Mouse (Mus musculus) adrenal gland, adult 18-20 months (tissue): ENCODE results near the gene Olfr313. TPM values are rescaled to one million over a fixed set of nuclear protein-coding genes. Genes with fewer than 3 reads are reported as not detected.
A peak's percentile ranks its signal among the peaks of the same experiment; 100 is the strongest.
"Not testable (repeated sequence)": the region's sequence is repeated elsewhere in the genome, so short reads cannot be mapped to it uniquely, and the experiment has no call there.

Experiments
- DNase-seq, 2 experiments: peaks; one replicate each; pipeline ENCODE4 v3.0.0; 2021 to 2022; ENCODE audit warnings: low spot score in 2 of 2
- long read RNA-seq, 2 experiments: library from polyadenylated mRNA; stranded (forward); transcript quantifications; one replicate each; pipeline ENCODE4 v2.0.0; 2021
- total RNA-seq, 2 experiments: library from RNA; stranded (reverse); gene quantifications; 1 replicate in 1 of 2; 2 replicates in 1 of 2; pipeline ENCODE4 v1.2.3; 2021

Olfr313 gene
- total RNA-seq = not detected
- long read RNA-seq, experiment 1 = 0 reads
- long read RNA-seq, experiment 2 = 0 reads

GRCm38 (mm10) chr11:58814700-58815099 is at the start of gene Olfr313:
Olfr313 (plus strand) TSS chr11:58815000.
- not testable (repeated sequence) for DNase-seq

GRCm38 (mm10) chr11:58772888-58773287 is 41.9 kb upstream of the Olfr313 start, which contains the start of gene Olfr315:
Olfr315 (plus strand) TSS chr11:58773188.
- DNase-seq = no peak

GRCm38 (mm10) chr11:58782480-58783089 is 32.2 kb upstream of the Olfr313 start, which contains the start of gene Olfr314:
Olfr314 (plus strand) TSS chr11:58782952.
- DNase-seq = no peak

GRCm38 (mm10) chr11:58784182-58784581 is 30.6 kb upstream of the Olfr313 start:
- no peak for DNase-seq

- no peak for DNase-seq
These were observed 27.1 kb upstream of the Olfr313 start for GRCm38 (mm10) chr11:58787651-58788050.

- DNase-seq = no peak
These were observed 26.5 kb upstream of the Olfr313 start for GRCm38 (mm10) chr11:58788346-58788745.

GRCm38 (mm10) chr11:58789532-58789931 is 25.3 kb upstream of the Olfr313 start:
- no peak for DNase-seq

- no peak for DNase-seq
These were observed 24.7 kb upstream of the Olfr313 start for GRCm38 (mm10) chr11:58790053-58790452.

- no peak for DNase-seq
These were observed 24.2 kb upstream of the Olfr313 start for GRCm38 (mm10) chr11:58790646-58791045.

- no peak for DNase-seq
These were observed 18.9 kb upstream of the Olfr313 start for GRCm38 (mm10) chr11:58795856-58796255.

GRCm38 (mm10) chr11:58796850-58797249 is 17.9 kb upstream of the Olfr313 start:
- no peak for DNase-seq

- DNase-seq = no peak
These were observed 15.1 kb upstream of the Olfr313 start for GRCm38 (mm10) chr11:58799747-58800146.

- DNase-seq = no peak
These were observed 13.1 kb upstream of the Olfr313 start, which contains the start of gene Fam183b for GRCm38 (mm10) chr11:58801558-58802228. Fam183b (minus strand) TSS chr11:58801960.

- no peak for DNase-seq
These were observed 10.9 kb upstream of the Olfr313 start for GRCm38 (mm10) chr11:58803871-58804270.

GRCm38 (mm10) chr11:58804393-58804792 is 10.4 kb upstream of the Olfr313 start:
- no peak for DNase-seq

- no peak for DNase-seq
These were observed 2.8 kb upstream of the Olfr313 start for GRCm38 (mm10) chr11:58812001-58812400.

- DNase-seq = no peak
These were observed 876 bp downstream of the Olfr313 start for GRCm38 (mm10) chr11:58815676-58816075.

GRCm38 (mm10) chr11:58828937-58829336 is 14.1 kb downstream of the Olfr313 start, which contains the start of gene Olfr312:
Olfr312 (plus strand) TSS chr11:58829237.
- DNase-seq = not testable (repeated sequence)

- DNase-seq = no peak
These were observed 15.0 kb downstream of the Olfr313 start for GRCm38 (mm10) chr11:58829764-58830163.

GRCm38 (mm10) chr11:58832541-58832940 is 17.7 kb downstream of the Olfr313 start:
- DNase-seq = not testable (repeated sequence)

- not testable (repeated sequence) for DNase-seq
These were observed 24.2 kb downstream of the Olfr313 start, which contains the start of gene Olfr311 for GRCm38 (mm10) chr11:58838951-58839350. Olfr311 (plus strand) TSS chr11:58839251.

- peak; percentile 67 to 78 for DNase-seq
These were observed 32.2 kb downstream of the Olfr313 start, which contains the start of gene Gm12258 for GRCm38 (mm10) chr11:58846919-58847461. Gm12258 (plus strand) TSS chr11:58847158.
